Mouse (Mus musculus) liver, embryonic 15.5 days (tissue): Measurements from ENCODE around the gene Zmym4. TPM values are rescaled to one million over a fixed set of nuclear protein-coding genes. Genes with fewer than 3 reads are reported as not detected.
"Not testable (repeated sequence)": the region's sequence is repeated elsewhere in the genome, so short reads cannot be mapped to it uniquely, and the experiment has no call there.

Experiments used
- ATAC-seq: fragments of 200-750 bp; cut with Nextera tagmentation; 2 replicates; pipeline ENCODE4 v1.8.0; 2017; ENCODE audit warnings: moderate number of reproducible peaks, mild to moderate bottlenecking, moderate library complexity; ENCODE audit not compliant: insufficient read depth
- H3K27ac ChIP-seq: fragments of 300-500 bp; sonication (generic); replicated peaks from 2 replicates; pipeline ENCODE4 v1.5.1; 2015; ENCODE audit warnings: mild to moderate bottlenecking, inconsistent platforms
- H3K27me3 ChIP-seq: fragments of 300-500 bp; sonication (generic); 2 replicates; pipeline ENCODE4 v1.6.1; 2015; ENCODE audit warnings: mild to moderate bottlenecking, inconsistent platforms
- H3K36me3 ChIP-seq: fragments of 300-500 bp; sonication (generic); replicated peaks from 2 replicates; pipeline ENCODE4 v1.6.1; 2015; ENCODE audit warnings: moderate library complexity, mild to moderate bottlenecking, inconsistent platforms
- H3K4me1 ChIP-seq: fragments of 300-500 bp; sonication (generic); replicated peaks from 2 replicates; pipeline ENCODE4 v1.6.1; 2015; ENCODE audit warnings: inconsistent platforms
- H3K4me2 ChIP-seq: fragments of 300-500 bp; sonication (generic); 2 replicates; pipeline ENCODE4 v1.6.1; 2015; ENCODE audit warnings: moderate library complexity, mild to moderate bottlenecking, inconsistent platforms
- H3K4me3 ChIP-seq: fragments of 300-500 bp; sonication (generic); replicated peaks from 2 replicates; pipeline ENCODE4 v1.5.1; 2015; ENCODE audit warnings: mild to moderate bottlenecking, inconsistent platforms
- H3K9ac ChIP-seq: fragments of 300-500 bp; sonication (generic); 2 replicates; pipeline ENCODE4 v1.6.1; 2015; ENCODE audit warnings: moderate library complexity, mild to moderate bottlenecking, inconsistent platforms
- H3K9me3 ChIP-seq: fragments of 300-500 bp; sonication (generic); replicated peaks from 2 replicates; pipeline ENCODE4 v1.6.1; 2016; ENCODE audit warnings: inconsistent platforms
- WGBS: fragments of 180-500 bp; shearing (Covaris S2); methylation state at CpG from one replicate; pipeline ENCODE4 v1.1.7; 2015; ENCODE audit warnings: mixed read lengths; ENCODE audit not compliant: insufficient replicate concordance; 5-methylcytosine and 5-hydroxymethylcytosine counted together
- polyA plus RNA-seq: library from polyadenylated mRNA; unstranded; fragments of >200 nt; fragmentation: Nextera tagmentation; extraction: Ambion mirVana; gene quantifications from 2 replicates; pipeline ENCODE4 v1.2.1, GENCODE M21; 2015

Zmym4 gene
- polyA plus RNA-seq, 1 experiment from 2014 or later, result 2.6 TPM

DNA sequence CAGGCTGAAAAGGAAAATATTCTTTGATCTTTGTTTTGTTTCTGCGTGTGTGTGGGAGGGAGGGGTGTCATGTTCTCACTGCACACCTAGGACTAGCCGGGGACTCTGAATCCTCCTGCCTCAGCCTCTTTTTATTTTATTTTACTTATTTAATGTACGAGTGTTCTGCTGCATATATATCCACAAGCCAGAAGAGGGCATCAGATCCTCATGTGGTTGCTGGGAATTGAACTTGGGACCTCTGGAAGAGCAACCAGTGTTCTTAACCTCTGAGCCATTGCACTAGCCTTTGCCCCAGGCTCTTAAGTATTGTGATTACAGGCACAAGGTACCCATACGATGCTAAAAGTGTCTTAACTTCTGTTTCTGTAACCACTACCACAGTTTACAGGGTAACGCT lies 18.8 kb upstream of the Zmym4 start:
- Histone ChIP-seq H3K4me1 (no peaks in the 10 kb centered on the region), H3K4me2 (no peak overlapping the region), H3K36me3 (no peaks in the 10 kb centered on the region), H3K27ac (no peak overlapping the region), H3K4me3 (no peak overlapping the region), H3K9me3 (no peaks in the 10 kb centered on the region), H3K9ac (no peak overlapping the region), H3K27me3 (no peaks in the 10 kb centered on the region)
- WGBS, result 57% methylated on average over 5 of the region's 5 CpGs
- ATAC-seq, result no peak

GRCm38 (mm10) chr4:126983736-126984525 lies 16.0 kb upstream of the Zmym4 start:
- ATAC-seq, H3K27me3 ChIP-seq, H3K9ac ChIP-seq, H3K4me2 ChIP-seq, H3K9me3 ChIP-seq, H3K27ac ChIP-seq, H3K36me3 ChIP-seq, H3K4me3 ChIP-seq, H3K4me1 ChIP-seq: not testable (repeated sequence)
- 64% methylated on average over 13 of the region's 13 CpGs for WGBS

GRCm38 (mm10) chr4:126983321-126983720 lies 15.4 kb upstream of the Zmym4 start:
- H3K27ac ChIP-seq, result no peak overlapping the region
- no peak overlapping the region for H3K9ac ChIP-seq
- ATAC-seq, result no peak
- no peaks in the 10 kb centered on the region for H3K36me3 ChIP-seq
- no peak overlapping the region for H3K4me3 ChIP-seq
- no peaks in the 10 kb centered on the region for H3K4me1 ChIP-seq
- no peak overlapping the region for H3K4me2 ChIP-seq
- H3K27me3 ChIP-seq, result no peaks in the 10 kb centered on the region
- WGBS, result 56% methylated on average over 3 of the region's 3 CpGs
- no peaks in the 10 kb centered on the region for H3K9me3 ChIP-seq

- no peaks in the 10 kb centered on the region for H3K36me3 ChIP-seq
- no peaks in the 10 kb centered on the region for H3K27me3 ChIP-seq
- WGBS, result 60% methylated on average over 3 of the region's 3 CpGs
- H3K4me2 ChIP-seq, result no peak overlapping the region
- ATAC-seq, result no peak
- H3K27ac ChIP-seq, result no peak overlapping the region
- no peak overlapping the region for H3K4me3 ChIP-seq
- H3K4me1 ChIP-seq, result no peaks in the 10 kb centered on the region
- H3K9ac ChIP-seq, result no peak overlapping the region
- no peaks in the 10 kb centered on the region for H3K9me3 ChIP-seq
Measured at GRCm38 (mm10) chr4:126978706-126979105, 10.8 kb upstream of the Zmym4 start.

GRCm38 (mm10) chr4:126977467-126977866 lies 9.5 kb upstream of the Zmym4 start:
- no peak overlapping the region for H3K4me2 ChIP-seq
- H3K9me3 ChIP-seq, result no peaks in the 10 kb centered on the region
- ATAC-seq, result no peak
- H3K27ac ChIP-seq, result no peak overlapping the region
- no peaks in the 10 kb centered on the region for H3K4me1 ChIP-seq
- no peaks in the 10 kb centered on the region for H3K36me3 ChIP-seq
- no peaks in the 10 kb centered on the region for H3K27me3 ChIP-seq
- no peak overlapping the region for H3K9ac ChIP-seq
- H3K4me3 ChIP-seq, result no peak overlapping the region

DNA sequence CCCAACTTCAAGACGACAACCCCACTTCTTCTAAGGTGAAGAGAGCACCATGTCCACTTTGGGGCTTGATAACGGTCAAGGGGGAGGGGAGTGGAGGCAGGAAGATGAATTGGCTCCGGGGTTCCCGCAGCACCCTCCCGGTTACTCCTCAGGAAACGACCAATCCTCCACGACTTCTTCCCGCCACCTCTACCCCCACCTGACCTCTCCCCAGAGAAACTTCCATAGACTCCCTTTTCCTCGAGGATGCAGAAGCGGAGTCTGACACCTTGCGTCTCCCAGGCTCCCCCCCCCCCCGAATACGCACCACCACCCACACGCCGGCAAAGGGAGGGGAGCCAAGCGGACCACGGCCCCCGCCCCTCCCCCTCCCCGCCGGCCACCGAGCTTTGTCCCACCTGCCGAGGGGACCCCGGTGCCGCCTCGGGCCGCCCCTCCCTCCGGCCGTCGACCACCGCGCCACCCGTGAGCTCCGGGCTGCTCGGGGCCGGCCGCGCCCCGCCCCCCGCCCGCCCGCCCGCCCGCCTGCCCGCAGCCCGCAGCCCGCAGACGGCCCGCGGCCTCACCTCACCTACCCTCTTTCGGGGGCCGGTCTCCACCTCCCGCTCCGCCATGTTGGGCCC lies 583 bp downstream of the Zmym4 start:
- Histone ChIP-seq H3K27ac (peak overlapping the region; percentile 87), H3K9me3 (no peaks in the 10 kb centered on the region), H3K27me3 (no peaks in the 10 kb centered on the region), H3K4me3 (peak overlapping the region; percentile 92), H3K36me3 (no peaks in the 10 kb centered on the region), H3K4me2 (peak overlapping the region; percentile 82), H3K9ac (peak overlapping the region; percentile 92), H3K4me1 (peaks cover 20% of the 10 kb centered on the region)
- under 1% methylated on average over 37 of the region's 53 CpGs for WGBS
- ATAC-seq, result peak; percentile 27

GRCm38 (mm10) chr4:126958682-126959081 lies 9.3 kb downstream of the Zmym4 start:
- no peaks in the 10 kb centered on the region for H3K36me3 ChIP-seq
- no peak for ATAC-seq
- H3K27ac ChIP-seq, result no peak overlapping the region
- no peak overlapping the region for H3K4me3 ChIP-seq
- no peaks in the 10 kb centered on the region for H3K27me3 ChIP-seq
- no peaks in the 10 kb centered on the region for H3K9me3 ChIP-seq
- H3K4me2 ChIP-seq, result no peak overlapping the region
- peaks cover 13% of the 10 kb centered on the region; the same call in 1 of the 2 replicates for H3K4me1 ChIP-seq
- no peak overlapping the region for H3K9ac ChIP-seq

- 71% methylated on average over 2 of the region's 2 CpGs for WGBS
- H3K9ac ChIP-seq, result no peak overlapping the region
- no peak for ATAC-seq
Measured at GRCm38 (mm10) chr4:126958261-126958660, 9.7 kb downstream of the Zmym4 start.

DNA sequence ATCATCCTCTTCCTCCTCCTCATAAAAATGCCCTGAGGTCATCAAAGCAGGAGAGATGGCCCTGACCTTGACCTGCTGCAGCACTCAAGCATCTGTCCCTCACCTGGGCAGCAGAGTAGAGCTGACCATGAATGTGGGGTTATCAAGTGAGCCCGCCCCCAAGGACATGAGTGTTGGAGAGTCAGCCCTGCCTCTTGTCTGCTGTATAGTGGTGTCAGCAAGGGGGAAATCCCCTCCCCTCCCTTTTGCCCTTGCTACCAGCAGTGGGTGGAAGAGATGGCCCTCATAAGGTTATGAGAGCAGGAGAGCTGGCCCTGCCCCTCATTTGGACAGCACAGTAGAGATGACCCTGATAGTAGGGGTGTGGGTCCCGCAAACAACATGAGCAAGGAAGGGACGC lies 10.5 kb downstream of the Zmym4 start:
- WGBS, result 52% methylated on average over 3 of the region's 3 CpGs

More at GRCm38 (mm10) chr4:126958261-126958660, 9.7 kb downstream of the Zmym4 start:
- Histone ChIP-seq H3K9me3 (no peaks in the 10 kb centered on the region), H3K4me3 (no peak overlapping the region), H3K4me2 (no peak overlapping the region), H3K36me3 (no peaks in the 10 kb centered on the region), H3K27ac (no peak overlapping the region), H3K4me1 (peaks cover 13% of the 10 kb centered on the region; the same call in 1 of the 2 replicates), H3K27me3 (no peaks in the 10 kb centered on the region)

GRCm38 (mm10) chr4:126950801-126951200 lies 17.1 kb downstream of the Zmym4 start:
- not testable (repeated sequence) for H3K4me3 ChIP-seq, H3K4me2 ChIP-seq, H3K4me1 ChIP-seq, H3K9me3 ChIP-seq, ATAC-seq, H3K27me3 ChIP-seq, H3K9ac ChIP-seq, H3K36me3 ChIP-seq, H3K27ac ChIP-seq
- 64% methylated on average over 4 of the region's 4 CpGs for WGBS

More for the DNA sequence above, 10.5 kb downstream of the Zmym4 start:
- Histone ChIP-seq H3K4me2 (no peak overlapping the region), H3K9ac (no peak overlapping the region), H3K27ac (no peak overlapping the region), H3K9me3 (no peaks in the 10 kb centered on the region), H3K27me3 (no peaks in the 10 kb centered on the region), H3K4me1 (peaks cover 13% of the 10 kb centered on the region; the same call in 1 of the 2 replicates), H3K4me3 (no peak overlapping the region), H3K36me3 (no peaks in the 10 kb centered on the region)
- ATAC-seq, result no peak

DNA sequence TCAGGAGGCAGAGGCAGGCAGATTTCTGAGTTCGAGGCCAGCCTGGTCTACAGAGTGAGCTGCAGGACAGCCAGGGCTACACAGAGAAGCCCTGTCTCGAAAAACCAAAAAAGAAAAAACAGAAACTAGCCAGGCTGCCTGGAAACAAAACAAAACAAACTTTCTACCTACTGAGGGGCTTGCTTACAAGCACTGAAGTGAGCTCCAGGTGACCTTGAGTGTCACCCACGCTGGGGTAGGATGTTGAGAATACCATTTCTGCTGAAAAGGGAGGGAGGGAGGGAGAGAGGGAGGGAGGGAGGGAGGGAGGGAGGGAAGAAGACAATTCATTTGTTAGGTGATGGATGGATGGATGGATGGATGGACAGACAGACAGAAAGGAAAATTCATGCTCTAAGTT lies 24.5 kb downstream of the Zmym4 start:
- Histone ChIP-seq H3K27ac (no peak overlapping the region), H3K4me3 (no peak overlapping the region), H3K27me3 (no peaks in the 10 kb centered on the region), H3K9me3 (no peaks in the 10 kb centered on the region), H3K9ac (no peak overlapping the region), H3K4me1 (no peaks in the 10 kb centered on the region), H3K4me2 (no peak overlapping the region), H3K36me3 (no peaks in the 10 kb centered on the region)
- 72% methylated on average over 3 of the region's 3 CpGs for WGBS
- no peak for ATAC-seq
